Mouse (Mus musculus) forebrain, embryonic 16.5 days (tissue): Measurements from ENCODE around the gene Batf3. TPM values are rescaled to one million over a fixed set of nuclear protein-coding genes. Genes with fewer than 3 reads are reported as not detected.

Source experiments
- ATAC-seq: fragments of 200-750 bp; cut with Nextera tagmentation; 2 replicates; pipeline ENCODE4 v1.8.0; 2017; ENCODE audit warnings: mild to moderate bottlenecking, moderate library complexity
- H3K27ac ChIP-seq: fragments of 300-500 bp; sonication (generic); 2 replicates; pipeline ENCODE4 v1.5.1; 2014; ENCODE audit warnings: low read length, control low read depth
- H3K27me3 ChIP-seq: fragments of 300-500 bp; sonication (generic); replicated peaks from 2 replicates; pipeline ENCODE4 v1.6.1; 2014; ENCODE audit warnings: low read length; ENCODE audit not compliant: control insufficient read depth, insufficient read depth
- H3K36me3 ChIP-seq: fragments of 300-500 bp; sonication (generic); 2 replicates; pipeline ENCODE4 v1.6.1; 2014; ENCODE audit not compliant: control insufficient read depth, insufficient read depth
- H3K4me1 ChIP-seq: fragments of 300-500 bp; sonication (generic); replicated peaks from 2 replicates; pipeline ENCODE4 v1.6.1; 2014; ENCODE audit warnings: low read length; ENCODE audit not compliant: control insufficient read depth, insufficient read depth
- H3K4me2 ChIP-seq: fragments of 300-500 bp; sonication (generic); 2 replicates; pipeline ENCODE4 v1.6.1; 2014; ENCODE audit warnings: mild to moderate bottlenecking, low read length, control low read depth
- H3K4me3 ChIP-seq: fragments of 300-500 bp; sonication (generic); replicated peaks from 2 replicates; pipeline ENCODE4 v1.5.1; 2014; ENCODE audit warnings: mild to moderate bottlenecking, low read length, control low read depth
- H3K9ac ChIP-seq: fragments of 300-500 bp; sonication (generic); replicated peaks from 2 replicates; pipeline ENCODE4 v1.6.1; 2014; ENCODE audit warnings: low read depth, low read length, control low read depth
- H3K9me3 ChIP-seq: fragments of 300-500 bp; sonication (generic); 2 replicates; pipeline ENCODE4 v1.6.1; 2016; ENCODE audit warnings: low read length; ENCODE audit not compliant: control insufficient read depth
- WGBS: fragments of 180-500 bp; shearing (Covaris S2); extraction: QIAGEN DNeasy Blood & Tissue Kit; methylation state at CpG from one replicate; pipeline ENCODE4 v1.1.7; 2014; 5-methylcytosine and 5-hydroxymethylcytosine counted together
- polyA plus RNA-seq: library from polyadenylated mRNA; unstranded; fragments of >200 nt; fragmentation: Nextera tagmentation; extraction: Ambion mirVana; gene quantifications from 2 replicates; pipeline ENCODE4 v1.2.1, GENCODE M21; 2015

The Batf3 gene
- polyA plus RNA-seq, 1 experiment from 2014 or later, result 2.0 TPM

- 83% methylated on average over 11 of the region's 11 CpGs for WGBS
- H3K4me1 ChIP-seq, result no peaks in the 10 kb centered on the region
- ATAC-seq, result no peak
- no peak overlapping the region for H3K27ac ChIP-seq
- H3K4me3 ChIP-seq, result no peak overlapping the region
- no peaks in the 10 kb centered on the region for H3K27me3 ChIP-seq
- no peak overlapping the region for H3K4me2 ChIP-seq
- no peak overlapping the region for H3K9ac ChIP-seq
- no peaks in the 10 kb centered on the region for H3K9me3 ChIP-seq
- no peaks in the 10 kb centered on the region for H3K36me3 ChIP-seq
Measured at GRCm38 (mm10) chr1:191115514-191116238, 18.0 kb downstream of the Batf3 start.

GRCm38 (mm10) chr1:191122744-191123143 is 25.1 kb downstream of the Batf3 start:
- Histone ChIP-seq H3K9me3 (no peaks in the 10 kb centered on the region), H3K27me3 (no peaks in the 10 kb centered on the region), H3K36me3 (no peaks in the 10 kb centered on the region), H3K4me3 (no peak overlapping the region), H3K4me1 (0 out of 2 replicates have a peak, but pooled peaks cover 4% of the 10 kb centered on the region), H3K27ac (no peak overlapping the region), H3K4me2 (no peak overlapping the region), H3K9ac (no peak overlapping the region)
- WGBS, result 68% methylated on average over 3 of the region's 3 CpGs
- ATAC-seq, result no peak

- Histone ChIP-seq H3K27me3 (no peaks in the 10 kb centered on the region), H3K4me2 (no peak overlapping the region), H3K27ac (no peak overlapping the region), H3K36me3 (no peaks in the 10 kb centered on the region), H3K9ac (no peak overlapping the region), H3K4me1 (0 out of 2 replicates have a peak, but pooled peaks cover 4% of the 10 kb centered on the region), H3K4me3 (no peak overlapping the region), H3K9me3 (no peaks in the 10 kb centered on the region)
- no peak for ATAC-seq
- WGBS, result 87% methylated on average over 2 of the region's 2 CpGs
Measured at GRCm38 (mm10) chr1:191123696-191124095, 26.0 kb downstream of the Batf3 start.

- 62% methylated on average over 4 of the region's 4 CpGs for WGBS
- Histone ChIP-seq H3K9me3 (no peaks in the 10 kb centered on the region), H3K4me3 (no peak overlapping the region), H3K4me2 (no peak overlapping the region), H3K4me1 (0 out of 2 replicates have a peak, but pooled peaks cover 4% of the 10 kb centered on the region), H3K9ac (no peak overlapping the region), H3K36me3 (no peaks in the 10 kb centered on the region), H3K27ac (no peak overlapping the region), H3K27me3 (no peaks in the 10 kb centered on the region)
- ATAC-seq, result no peak
Measured at GRCm38 (mm10) chr1:191124288-191124687, 26.6 kb downstream of the Batf3 start.

DNA sequence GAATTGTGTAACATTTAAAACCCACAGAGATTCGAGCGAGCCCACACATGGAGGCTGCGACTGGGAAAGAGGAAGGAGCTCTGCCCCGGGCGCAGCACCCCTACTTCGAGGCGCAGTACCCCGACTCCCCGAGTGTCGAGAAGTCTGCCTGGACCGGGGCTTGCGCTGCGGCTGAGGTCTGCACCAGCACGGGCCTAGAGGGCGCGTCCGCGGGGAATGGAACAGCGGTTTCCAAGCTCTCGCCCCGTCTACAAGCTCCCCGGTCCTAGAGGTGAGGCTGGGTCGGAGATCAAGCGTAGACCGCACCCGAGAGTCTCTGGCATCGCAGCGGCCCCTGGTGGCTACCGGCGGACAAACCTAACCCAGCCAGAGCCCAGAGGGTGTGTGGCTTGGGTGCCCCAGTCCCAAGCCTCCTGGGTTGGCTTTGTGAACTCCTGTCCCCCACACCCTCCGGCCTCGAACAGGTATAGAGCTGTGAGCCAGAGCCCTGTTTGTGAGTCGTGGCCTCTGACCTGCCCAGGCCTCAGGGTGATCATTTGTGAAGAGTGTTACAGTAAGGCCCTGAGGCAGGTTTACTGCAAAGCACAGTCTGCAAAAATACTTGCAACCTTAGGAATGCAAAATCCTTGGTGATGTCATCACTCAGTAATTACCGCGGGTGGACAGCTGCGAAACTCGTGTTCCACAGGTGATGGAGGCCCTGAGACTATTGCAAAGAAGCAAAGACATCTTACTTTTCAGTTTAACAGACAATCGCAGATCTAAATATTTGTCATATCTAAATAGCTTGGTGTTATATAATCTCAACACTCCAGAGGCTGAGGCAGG is 28.4 kb downstream of the Batf3 start:
- H3K36me3 ChIP-seq, result no peaks in the 10 kb centered on the region
- peak overlapping the region; percentile 44 for H3K4me2 ChIP-seq
- H3K9me3 ChIP-seq, result 0 out of 2 replicates have a peak, but pooled peaks cover 3% of the 10 kb centered on the region
- 18% methylated on average over 38 of the region's 38 CpGs for WGBS
- H3K9ac ChIP-seq, result 0 out of 2 replicates have a peak overlapping the region, but pooled peaks have one; percentile 35
- H3K27ac ChIP-seq, result no peak overlapping the region
- peak; percentile 65 for ATAC-seq
- H3K4me3 ChIP-seq, result peak overlapping the region; percentile 28
- no peaks in the 10 kb centered on the region for H3K27me3 ChIP-seq
- H3K4me1 ChIP-seq, result 0 out of 2 replicates have a peak, but pooled peaks cover 4% of the 10 kb centered on the region

DNA sequence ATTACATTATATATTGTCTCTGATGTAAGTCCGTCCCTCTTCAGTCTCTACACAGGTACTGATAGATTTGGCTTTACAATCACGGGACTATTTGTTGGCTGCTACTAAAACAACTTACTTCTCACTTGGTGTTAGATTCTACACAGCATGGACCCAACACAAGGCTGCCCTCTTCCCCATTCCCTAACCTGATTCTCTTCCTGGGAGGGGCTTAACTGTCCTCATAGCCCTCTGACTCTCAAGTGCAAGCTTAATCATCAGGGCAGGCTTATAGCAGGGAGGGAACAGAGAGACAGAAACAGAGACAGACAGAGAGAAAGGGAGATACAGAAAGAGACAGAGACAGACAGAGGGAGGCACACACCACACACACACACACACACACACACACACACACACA is 34.0 kb downstream of the Batf3 start:
- Histone ChIP-seq H3K36me3 (no peaks in the 10 kb centered on the region), H3K27ac (no peak overlapping the region), H3K4me2 (no peak overlapping the region), H3K4me3 (no peak overlapping the region), H3K9ac (no peak overlapping the region), H3K27me3 (no peaks in the 10 kb centered on the region), H3K9me3 (0 out of 2 replicates have a peak, but pooled peaks cover 3% of the 10 kb centered on the region), H3K4me1 (no peaks in the 10 kb centered on the region)
- no peak for ATAC-seq
- WGBS, result 86% methylated on average over 2 of the region's 2 CpGs

DNA sequence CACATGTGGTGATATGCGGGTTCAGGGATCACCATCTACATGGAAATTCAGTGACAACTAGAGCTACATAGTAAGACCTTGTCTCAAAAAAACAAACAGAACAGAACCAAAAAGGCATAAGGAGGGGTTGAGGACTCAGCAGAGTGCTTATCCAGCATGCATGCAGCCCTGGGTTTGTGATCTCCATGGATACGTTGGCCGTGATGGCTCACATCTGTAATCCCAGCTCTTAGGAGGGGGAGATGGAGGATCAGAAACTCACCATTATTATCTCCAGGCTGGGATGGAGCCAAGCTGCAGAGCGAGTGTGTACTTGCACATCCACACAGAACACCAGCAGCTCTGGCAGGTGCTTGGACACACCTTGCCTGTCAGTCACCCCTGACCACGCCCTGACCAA is 34.6 kb downstream of the Batf3 start:
- ATAC-seq, result no peak
- H3K4me3 ChIP-seq, result no peak overlapping the region
- no peak overlapping the region for H3K4me2 ChIP-seq
- H3K27me3 ChIP-seq, result no peaks in the 10 kb centered on the region
- 0 out of 2 replicates have a peak, but pooled peaks cover 3% of the 10 kb centered on the region for H3K9me3 ChIP-seq
- H3K27ac ChIP-seq, result no peak overlapping the region
- 72% methylated on average over 5 of the region's 5 CpGs for WGBS
- H3K4me1 ChIP-seq, result no peaks in the 10 kb centered on the region
- H3K36me3 ChIP-seq, result no peaks in the 10 kb centered on the region
- H3K9ac ChIP-seq, result no peak overlapping the region

DNA sequence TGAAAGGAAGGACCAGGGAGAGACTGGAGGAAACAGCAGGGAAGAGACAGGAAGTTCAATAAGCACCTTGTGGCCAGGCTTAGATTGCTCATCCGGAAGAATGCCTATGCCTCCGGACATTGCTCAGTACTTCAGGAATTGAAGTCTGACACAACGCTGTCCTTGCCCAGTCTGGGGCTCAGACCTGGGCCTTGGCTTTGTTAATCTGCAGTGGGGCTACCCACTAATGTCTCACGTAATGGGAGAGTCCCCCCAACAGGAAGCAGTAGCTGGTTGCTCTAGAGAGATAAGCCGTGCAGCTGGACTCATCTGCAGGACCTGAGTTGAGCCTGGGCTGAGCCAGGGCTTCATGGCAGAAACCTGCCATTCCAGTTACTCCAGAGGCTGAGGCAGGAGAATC is 35.3 kb downstream of the Batf3 start:
- no peaks in the 10 kb centered on the region for H3K36me3 ChIP-seq
- no peaks in the 10 kb centered on the region for H3K27me3 ChIP-seq
- no peak overlapping the region for H3K27ac ChIP-seq
- no peak overlapping the region for H3K4me2 ChIP-seq
- ATAC-seq, result no peak
- no peaks in the 10 kb centered on the region for H3K4me1 ChIP-seq
- H3K9ac ChIP-seq, result no peak overlapping the region
- WGBS, result 71% methylated on average over 5 of the region's 5 CpGs
- H3K9me3 ChIP-seq, result 0 out of 2 replicates have a peak, but pooled peaks cover 3% of the 10 kb centered on the region
- H3K4me3 ChIP-seq, result no peak overlapping the region

DNA sequence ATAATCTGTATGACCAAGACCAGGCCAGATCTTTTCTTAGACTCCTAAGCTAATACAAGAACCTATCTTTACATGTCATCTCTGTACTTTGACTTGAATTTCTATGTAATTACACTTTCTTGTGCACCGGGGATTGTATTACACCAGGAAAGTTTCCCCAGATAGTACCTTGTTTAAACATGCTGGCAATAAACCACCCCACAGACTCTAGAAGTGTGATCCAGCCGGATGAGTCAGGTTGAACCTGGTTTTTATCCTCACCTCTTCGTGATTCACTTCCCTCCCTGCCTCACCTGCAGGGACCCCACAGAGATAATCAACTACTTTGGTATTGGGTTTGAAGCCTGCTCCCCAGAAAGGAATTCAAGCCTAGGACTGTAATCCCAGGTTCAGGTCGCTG is 37.8 kb downstream of the Batf3 start:
- H3K27me3 ChIP-seq, result no peaks in the 10 kb centered on the region
- ATAC-seq, result no peak
- 57% methylated on average over 4 of the region's 4 CpGs for WGBS

More for the DNA sequence above, 37.8 kb downstream of the Batf3 start:
- no peaks in the 10 kb centered on the region for H3K36me3 ChIP-seq
- no peak overlapping the region for H3K9ac ChIP-seq
- H3K4me3 ChIP-seq, result no peak overlapping the region
- H3K27ac ChIP-seq, result no peak overlapping the region
- no peaks in the 10 kb centered on the region for H3K4me1 ChIP-seq
- no peaks in the 10 kb centered on the region for H3K9me3 ChIP-seq
- H3K4me2 ChIP-seq, result no peak overlapping the region
